Mouse (Mus musculus) fat pad, adult 2 months (tissue): ENCODE measurements around the gene Ednrb.

Experiments
- DNase-seq: peaks from one replicate; pipeline ENCODE4 v3.0.0-alpha.2; 2011; ENCODE audit warnings: low read depth, low spot score; ENCODE audit errors: extremely low read depth

Gene Ednrb

GRCm38 (mm10) chr14:103844011-103844549 lies at the start of gene Ednrb:
Gene Ednrb, minus strand, starts transcription at chr14:103844402.
- no peak for DNase-seq

- no peak for DNase-seq
These were observed 48.3 kb upstream of the Ednrb start for GRCm38 (mm10) chr14:103892411-103892938.

GRCm38 (mm10) chr14:103890761-103891160 lies 46.6 kb upstream of the Ednrb start:
- no peak for DNase-seq

- DNase-seq: no peak
These were observed 40.8 kb upstream of the Ednrb start for GRCm38 (mm10) chr14:103884892-103885575.

DNA sequence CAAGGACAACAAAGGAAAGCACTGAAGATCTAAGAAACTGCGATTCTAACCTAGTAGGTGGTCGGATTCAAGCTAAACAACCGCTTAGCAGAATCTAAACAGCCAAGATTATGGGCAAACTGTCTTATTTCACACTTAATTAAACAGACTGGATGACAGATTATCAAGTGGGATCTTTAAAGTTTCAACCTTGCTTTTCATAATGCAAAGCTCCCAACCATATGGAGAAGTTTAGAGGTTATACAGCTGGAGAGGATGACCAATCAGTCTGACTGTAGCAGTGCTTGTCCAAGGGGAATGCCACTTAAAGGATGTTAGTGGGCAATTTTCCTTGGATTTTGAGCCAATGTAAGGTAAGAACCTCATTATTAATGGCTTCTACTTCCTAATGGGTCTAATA lies 38.7 kb upstream of the Ednrb start:
- no peak for DNase-seq

DNA sequence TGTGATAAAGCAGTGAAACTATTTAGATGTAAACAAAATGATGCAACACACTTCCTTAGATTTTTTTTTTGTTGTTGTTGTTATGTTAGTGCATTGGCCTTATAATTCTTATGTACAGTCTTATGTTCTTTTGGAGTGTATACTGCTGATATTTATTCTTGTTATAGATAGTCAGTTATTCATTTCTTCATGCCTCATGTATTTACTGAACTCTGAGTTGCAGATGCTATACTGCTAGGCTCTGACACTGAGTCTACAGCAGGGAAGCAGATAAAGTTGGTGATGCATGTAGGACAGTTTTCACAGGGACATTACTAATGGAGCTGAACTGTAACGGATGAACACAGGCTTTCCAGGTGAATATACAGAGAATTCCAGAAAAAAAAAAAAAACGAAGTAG lies 32.9 kb upstream of the Ednrb start:
- no peak for DNase-seq

GRCm38 (mm10) chr14:103876598-103876997 lies 32.4 kb upstream of the Ednrb start:
- no peak for DNase-seq

DNA sequence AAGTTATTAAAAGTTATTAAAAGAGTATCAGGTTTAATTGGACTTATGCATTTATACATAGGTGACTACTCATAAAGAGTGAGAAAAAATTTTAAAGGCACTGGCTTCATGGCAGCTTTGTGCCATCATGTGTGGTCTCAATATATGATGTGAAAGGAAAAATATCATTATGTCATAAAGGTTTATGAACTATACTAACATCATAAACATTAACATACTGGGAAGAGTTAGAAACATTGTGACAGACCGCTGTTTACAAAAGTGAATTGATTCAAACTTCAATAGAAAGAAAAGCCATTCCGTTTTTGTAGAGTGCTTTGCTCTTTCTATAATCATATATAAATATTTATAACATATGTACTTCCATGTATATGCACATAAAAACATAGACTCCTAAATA lies 22.4 kb upstream of the Ednrb start:
- no peak for DNase-seq

DNA sequence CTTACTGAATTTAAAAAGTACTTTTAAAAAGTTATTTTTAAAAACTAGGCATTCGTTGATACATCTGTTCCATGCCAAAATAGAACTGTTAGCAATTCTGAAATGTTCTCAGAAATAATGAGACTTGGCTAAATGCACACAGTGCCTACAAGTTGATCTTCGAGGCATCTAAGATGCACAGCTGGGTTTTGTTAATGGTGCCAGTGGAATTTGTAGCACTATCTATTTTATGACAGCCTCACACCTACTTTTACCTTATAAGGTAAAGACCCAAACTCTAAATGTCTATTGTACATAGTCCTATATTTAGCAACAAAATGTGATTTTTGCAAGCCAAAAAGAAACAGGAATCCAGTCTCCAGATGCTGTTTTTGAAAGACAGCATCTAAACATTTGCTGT lies 21.0 kb upstream of the Ednrb start:
- no peak for DNase-seq

DNA sequence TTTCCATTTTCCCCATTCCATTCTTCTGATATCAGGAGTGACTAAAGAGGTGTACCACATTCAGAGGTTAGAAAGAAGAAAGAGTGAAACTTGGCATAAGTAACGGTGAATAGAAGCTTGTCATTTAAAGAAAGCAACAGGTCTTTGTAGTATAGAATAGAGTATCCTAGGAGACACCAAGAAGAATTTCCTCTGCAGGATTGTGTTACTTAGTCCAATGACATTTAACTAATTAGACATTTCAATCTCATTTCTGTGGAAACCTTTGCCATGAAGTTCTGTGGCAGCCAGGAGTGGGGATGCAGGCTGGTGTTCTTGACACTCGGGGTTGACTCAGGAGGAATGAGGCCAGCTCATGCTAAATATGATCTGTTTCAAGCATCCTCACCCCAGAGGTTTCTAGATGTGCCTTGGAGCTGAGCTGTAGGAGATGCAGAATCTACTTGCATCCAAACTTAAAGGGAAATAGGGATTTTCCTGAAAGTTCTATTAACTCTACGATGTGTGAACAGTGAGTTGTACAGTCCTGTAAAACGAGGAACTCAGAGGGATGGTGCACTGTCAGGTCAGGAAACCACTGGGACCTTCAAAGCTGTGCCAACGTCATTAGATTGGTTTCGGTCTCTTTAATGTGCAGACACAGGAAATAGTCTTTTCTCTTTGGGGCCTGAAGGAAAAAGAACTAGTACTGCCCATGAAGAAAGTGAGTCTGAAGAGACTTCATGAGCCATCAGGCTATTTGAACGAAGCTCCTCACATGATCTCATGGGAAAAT lies 6.1 kb upstream of the Ednrb start:
- DNase-seq: no peak

- DNase-seq: no peak
These were observed 1.5 kb upstream of the Ednrb start for GRCm38 (mm10) chr14:103845716-103846115.

DNA sequence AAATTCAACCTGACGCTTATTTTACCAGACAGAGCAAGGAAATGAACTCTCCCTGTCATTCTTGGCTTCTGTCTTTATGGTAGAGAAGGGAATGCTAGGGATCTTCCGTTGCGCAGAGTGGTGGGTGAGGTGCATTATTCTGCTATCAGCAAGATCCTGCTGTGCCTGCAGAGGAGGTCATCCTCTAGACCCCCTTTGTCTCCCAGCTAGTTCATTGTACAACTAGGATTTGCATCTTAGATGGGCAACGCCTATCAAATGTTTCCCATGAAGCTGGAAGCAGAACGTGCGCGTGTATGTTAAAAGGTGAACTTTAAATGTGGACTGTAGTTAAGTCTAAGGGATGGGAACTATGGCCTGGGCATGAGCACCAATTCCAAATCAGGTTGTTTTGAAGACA lies 742 bp upstream of the Ednrb start:
- DNase-seq: no peak

- DNase-seq: no peak
These were observed 716 bp downstream of the Ednrb start for GRCm38 (mm10) chr14:103843371-103844001.

DNA sequence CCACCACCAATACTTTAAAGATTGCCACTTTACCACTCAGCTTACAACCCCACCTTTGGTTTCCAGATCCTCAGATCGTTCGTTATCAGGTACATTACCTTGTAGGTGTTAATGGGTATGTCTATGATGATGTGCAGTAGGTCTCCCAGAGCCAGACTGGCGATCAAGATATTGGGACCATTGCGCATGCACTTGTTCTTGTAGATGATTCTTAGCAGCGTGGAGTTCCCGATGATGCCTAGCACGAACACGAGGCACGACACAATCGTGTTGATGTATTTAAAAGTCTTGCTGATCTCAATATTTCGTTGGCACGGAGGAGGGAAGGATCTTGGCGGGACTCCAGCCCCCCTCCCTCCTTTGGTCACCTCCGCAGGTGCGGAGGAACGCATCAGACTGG lies 1.3 kb downstream of the Ednrb start:
- DNase-seq: no peak

DNA sequence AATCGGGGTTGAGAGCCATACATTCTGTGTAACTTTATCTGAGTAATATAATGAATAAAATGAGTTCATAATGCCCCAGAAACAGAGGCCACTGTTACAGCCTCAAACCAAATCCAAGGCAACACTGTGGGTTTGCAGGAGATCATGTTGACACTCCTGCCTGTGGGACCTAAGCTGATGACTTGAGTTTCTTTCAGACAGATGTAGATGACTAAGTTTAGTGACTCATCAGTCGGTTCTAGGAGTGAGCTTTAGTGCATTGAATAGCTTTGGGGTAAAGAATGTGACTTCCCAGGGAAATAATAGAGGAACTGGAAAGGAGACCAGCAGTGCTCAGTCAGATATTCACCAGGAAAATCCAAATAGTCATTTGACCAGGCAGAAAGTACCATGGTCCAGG lies 3.8 kb downstream of the Ednrb start:
- DNase-seq: no peak

GRCm38 (mm10) chr14:103838887-103839286 lies 5.3 kb downstream of the Ednrb start:
- DNase-seq: no peak

DNA sequence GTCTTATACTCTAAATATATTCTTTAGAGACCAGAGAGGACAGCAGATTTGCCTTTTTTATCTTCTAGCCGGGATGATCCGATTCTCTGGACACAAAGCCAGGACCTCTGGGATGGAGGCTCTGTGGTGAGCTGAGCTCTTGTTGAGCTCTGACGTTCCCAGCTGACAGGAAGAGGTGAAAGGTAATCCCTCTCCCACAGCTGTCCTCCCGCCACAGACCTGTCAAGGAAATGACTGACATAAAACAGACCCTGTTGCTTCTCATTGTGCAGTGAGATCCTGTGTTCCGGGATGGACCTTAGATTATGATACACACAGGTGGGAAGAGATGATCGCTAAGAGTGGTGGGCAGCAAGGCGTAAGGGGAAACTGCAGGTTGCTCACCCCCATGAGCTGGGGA lies 9.6 kb downstream of the Ednrb start:
- no peak for DNase-seq

DNA sequence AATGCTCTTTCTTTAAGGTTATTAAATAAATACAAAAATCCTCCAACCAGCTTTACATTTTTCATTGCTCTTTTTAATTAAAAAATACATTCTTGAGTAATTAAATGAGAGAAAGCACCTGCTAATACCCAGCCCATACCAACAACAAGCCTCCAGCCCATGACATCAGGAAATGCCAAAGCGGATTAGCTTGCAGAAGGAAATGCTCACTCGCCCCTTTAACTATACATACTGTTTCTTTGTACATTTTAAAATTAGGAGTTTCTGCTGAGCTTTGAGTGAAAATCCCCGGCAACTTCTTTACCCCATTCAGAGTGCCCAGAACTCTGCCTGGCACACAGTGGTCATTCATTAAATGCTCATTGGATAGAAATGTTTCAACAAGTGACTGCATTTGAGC lies 10.1 kb downstream of the Ednrb start:
- DNase-seq: no peak

DNA sequence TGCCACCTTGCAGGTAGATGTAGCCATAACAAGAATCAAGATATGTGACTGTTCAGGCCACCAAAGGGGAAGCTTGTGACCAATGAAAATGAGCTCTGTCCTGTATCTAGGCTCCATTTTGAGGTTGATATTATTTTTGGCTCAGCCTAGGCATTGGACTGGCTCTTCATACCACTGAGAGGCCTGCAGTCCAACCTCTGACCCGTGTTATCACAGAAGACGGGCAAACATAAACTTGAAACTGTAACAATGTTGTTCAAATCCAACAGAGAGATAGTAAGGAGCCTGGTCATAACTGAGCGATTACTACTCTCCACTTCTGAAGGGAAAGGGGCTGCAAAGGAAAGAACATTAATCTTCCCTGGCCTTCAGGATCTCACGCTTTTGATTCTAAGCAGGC lies 11.7 kb downstream of the Ednrb start:
- no peak for DNase-seq

GRCm38 (mm10) chr14:103831007-103831406 lies 13.2 kb downstream of the Ednrb start:
- no peak for DNase-seq

- no peak for DNase-seq
These were observed 17.9 kb downstream of the Ednrb start for GRCm38 (mm10) chr14:103826343-103826742.

DNA sequence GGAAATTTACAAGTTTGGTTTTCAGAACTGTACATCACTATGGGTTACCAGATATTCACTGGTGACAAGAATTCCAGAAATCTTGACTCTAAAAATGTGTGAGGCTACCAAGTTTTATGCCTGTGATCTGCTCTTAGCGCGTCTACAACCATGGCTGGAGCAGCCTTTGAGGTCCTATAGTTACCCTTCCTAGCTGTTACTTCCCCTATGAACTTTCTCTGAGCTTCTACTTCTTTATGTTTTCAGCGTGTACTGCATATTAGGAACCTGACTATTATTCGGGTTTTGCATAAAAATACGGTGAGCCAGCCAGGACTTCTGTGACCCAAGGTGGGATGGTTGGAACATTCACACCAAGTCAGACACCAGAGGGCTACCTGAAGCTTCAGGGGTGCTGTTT lies 18.3 kb downstream of the Ednrb start:
- no peak for DNase-seq
